Comparison of ENCODE assay signal across 12 mouse cellular contexts in genomic region chr2:30450530-30450929, GRCm38 (mm10). TPM values are rescaled to one million over a fixed set of nuclear protein-coding genes. Genes with fewer than 3 reads are reported as not detected.
DNase-seq lines count a peak whose midpoint lies in the region; TF ChIP-seq lines count a peak whose summit lies in the region.
"Had no signal": no experiment of that assay in that cellular context is flagged by ENCODE, and none has a peak within 500 bp of the region (broad histone marks: within the 10 kb centered on the region; RNA-seq: fewer than 3 reads in every experiment).

No protein-coding gene starts in this region.

- no peak for DNase-seq in kidney, adult 2 months
- DNase-seq in kidney, adult 18-20 months = no peak
- DNase-seq in spleen, adult 2 months (ENCODE audit: low read depth in 1 of 2, low spot score in 2 of 2) = no peak
- no peak for DNase-seq in spleen, adult 12 weeks (ENCODE audit: low spot score)
- DNase-seq in NIH3T3 (ENCODE audit: low read depth) = peak; percentile 44
- peak; percentile 53 for DNase-seq in splenic B cell, adult 2 months (ENCODE audit: low read depth, low spot score)
- no peak for DNase-seq in gastrocnemius, adult 8-10 months (ENCODE audit: low spot score in 2 of 2)
- DNase-seq: adrenal gland, adult 8-10 months; kidney, postnatal 36 days; liver, embryonic 13.5 days had no signal

- peaks cover 7% of the 10 kb centered on the region for H3K4me1 ChIP-seq in kidney, adult 2 months (ENCODE audit: control insufficient read depth, insufficient read depth, low read length)
- peaks cover 10% of the 10 kb centered on the region; the same call in 1 of the 2 replicates for H3K4me1 ChIP-seq in spleen, adult 2 months (ENCODE audit: control insufficient read depth, insufficient read depth, insufficient read length)
- H3K4me1 ChIP-seq: hindbrain, embryonic 15.5 days had no signal

- H3K27ac ChIP-seq in kidney, adult 2 months (ENCODE audit: insufficient read depth, low read depth, low read length) = no peak overlapping the region
- H3K27ac ChIP-seq in spleen, adult 2 months (ENCODE audit: insufficient read depth, low read length) = no peak overlapping the region
- H3K27ac ChIP-seq: hindbrain, embryonic 15.5 days; liver, embryonic 13.5 days had no signal

- peak; percentile 38 for TF ChIP-seq CTCF in kidney, adult 2 months (conservative IDR thresholded peaks at IDR 0.05; ENCODE audit: insufficient read depth, insufficient read length, low read depth, low read length)
- peak; percentile 33; the same call in 1 of the 2 replicates for TF ChIP-seq CTCF in spleen, adult 2 months (IDR thresholded peaks at IDR 0.05; ENCODE audit: extremely low read depth, insufficient read depth, insufficient read length, insufficient replicate concordance)

- no peak for TF ChIP-seq POLR2A in kidney, adult 2 months (IDR thresholded peaks at IDR 0.05; ENCODE audit: low read depth, low read length)
- TF ChIP-seq POLR2A in spleen, adult 2 months (IDR thresholded peaks at IDR 0.05; ENCODE audit: low read depth, low read length) = no peak

- WGBS in kidney, adult 2 months = 84% methylated on average over 1 of the region's 1 CpGs
- 94% methylated on average over 1 of the region's 1 CpGs for WGBS in spleen, adult 2 months

- no peaks in the 10 kb centered on the region for H3K27me3 ChIP-seq in kidney, adult 2 months (replicated peaks; ENCODE audit: control insufficient read depth, insufficient read depth, low read length)
- no peaks in the 10 kb centered on the region for H3K27me3 ChIP-seq in spleen, adult 2 months (ENCODE audit: control insufficient read depth, insufficient read depth, low read length)
- no peaks in the 10 kb centered on the region for H3K27me3 ChIP-seq in splenic B cell, adult 2 months (ENCODE audit: control insufficient read depth, insufficient read depth, low read length, poor library complexity, severe bottlenecking)
- H3K27me3 ChIP-seq: hindbrain, embryonic 15.5 days; liver, embryonic 13.5 days; megakaryocyte, embryonic 14.5 days had no signal

- H3K4me3 ChIP-seq in kidney, adult 2 months (ENCODE audit: insufficient read depth, low read depth, low read length) = no peak overlapping the region
- no peak overlapping the region for H3K4me3 ChIP-seq in spleen, adult 2 months (ENCODE audit: extremely low read depth, insufficient read depth, insufficient read length)
- H3K4me3 ChIP-seq: hindbrain, embryonic 15.5 days; liver, embryonic 13.5 days; megakaryocyte, embryonic 14.5 days had no signal

- no peaks in the 10 kb centered on the region for H3K36me3 ChIP-seq in kidney, adult 2 months (ENCODE audit: control insufficient read depth, insufficient read depth, low read length)
- H3K36me3 ChIP-seq in spleen, adult 2 months (ENCODE audit: control insufficient read depth, insufficient read depth, low read length) = peaks cover 11% of the 10 kb centered on the region
- H3K36me3 ChIP-seq in splenic B cell, adult 2 months (ENCODE audit: control insufficient read depth, insufficient read depth, low read length, poor library complexity, severe bottlenecking) = no peaks in the 10 kb centered on the region

RNA-seq across cellular contexts. Expression of gene Ier5l, which starts 23.5 kb away (rescaled TPM):
- polyA plus RNA-seq in kidney, adult 2 months (2012; rRNA removed) = 9.9 and 16.1 TPM in 2 replicates
- polyA plus RNA-seq in spleen, adult 2 months (2012; rRNA removed) = 4.7 and 9.1 TPM in 2 replicates
- total RNA-seq in gastrocnemius, adult 8-10 months (2022) = 1 to 10 TPM in 3 of 4 experiments, under 1 TPM in 1; 0.96 to 1.7 (median 1.4) TPM

RNA-seq across cellular contexts. Expression of gene Ptpa, which starts 34.7 kb away (rescaled TPM):
- polyA plus RNA-seq in kidney, adult 2 months (2012; rRNA removed) = 132 and 176 TPM in 2 replicates
- polyA plus RNA-seq in spleen, adult 2 months (2012; rRNA removed) = 136 and 152 TPM in 2 replicates
- 10 to 100 TPM; 55.6 to 70.0 (median 63.9) TPM for total RNA-seq in gastrocnemius, adult 8-10 months (2022)

RNA-seq across cellular contexts. Expression of gene Crat, which starts 34.9 kb away (rescaled TPM):
- 214 and 254 TPM in 2 replicates for polyA plus RNA-seq in kidney, adult 2 months (2012; rRNA removed)
- 53.9 and 55.2 TPM in 2 replicates for polyA plus RNA-seq in spleen, adult 2 months (2012; rRNA removed)
- total RNA-seq in gastrocnemius, adult 8-10 months (2022) = 100 to 1,000 TPM; 355 to 420 (median 382) TPM

RNA-seq across cellular contexts. Expression of gene Dolpp1, which starts 58.5 kb away (rescaled TPM):
- 30.6 and 36.4 TPM in 2 replicates for polyA plus RNA-seq in kidney, adult 2 months (2012; rRNA removed)
- 31.9 and 48.2 TPM in 2 replicates for polyA plus RNA-seq in spleen, adult 2 months (2012; rRNA removed)
- 1 to 10 TPM; 3.9 to 4.5 (median 4.1) TPM for total RNA-seq in gastrocnemius, adult 8-10 months (2022)

Comparison
In these comparisons a context has a peak if more than half of its experiments do, and no peak if none do; other contexts are left out.
1. DNase-seq: peak in NIH3T3 (single experiment) and splenic B cell, adult 2 months (single experiment); none in kidney, adult 2 months (single experiment), kidney, adult 18-20 months (single experiment), spleen, adult 2 months (0 of 2), spleen, adult 12 weeks (single experiment) and gastrocnemius, adult 8-10 months (0 of 2).